Mouse (Mus musculus) left cerebral cortex, adult 11 months (tissue): Measurements from ENCODE around the gene Gm21987.

ENCODE experiments used
- DNase-seq: peaks from one replicate; pipeline ENCODE4 v3.0.0; 2022; ENCODE audit warnings: low spot score

Gm21987 gene

GRCm38 (mm10) chr16:38371705-38372296 lies 25.0 kb downstream of the Gm21987 start:
- DNase-seq: no peak

DNA sequence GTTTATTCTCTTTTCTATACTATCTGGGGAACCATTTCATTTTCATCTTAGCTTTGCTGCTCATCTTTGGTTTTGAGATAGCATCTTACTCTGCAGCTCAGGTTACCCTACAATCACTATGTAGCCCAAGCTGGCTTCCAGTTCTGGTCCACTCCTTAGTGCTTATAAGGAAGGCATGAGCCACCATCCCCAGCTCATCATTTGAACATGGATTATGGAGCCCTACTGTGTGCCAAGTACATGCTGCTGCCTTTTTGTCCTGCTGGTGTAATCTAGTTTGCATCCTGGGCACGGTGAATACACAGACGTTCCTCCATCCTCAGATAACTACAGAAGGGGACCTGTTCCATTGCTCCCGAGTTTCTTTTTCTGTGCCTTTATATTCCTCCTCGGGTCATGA lies 26.0 kb downstream of the Gm21987 start:
- no peak for DNase-seq

DNA sequence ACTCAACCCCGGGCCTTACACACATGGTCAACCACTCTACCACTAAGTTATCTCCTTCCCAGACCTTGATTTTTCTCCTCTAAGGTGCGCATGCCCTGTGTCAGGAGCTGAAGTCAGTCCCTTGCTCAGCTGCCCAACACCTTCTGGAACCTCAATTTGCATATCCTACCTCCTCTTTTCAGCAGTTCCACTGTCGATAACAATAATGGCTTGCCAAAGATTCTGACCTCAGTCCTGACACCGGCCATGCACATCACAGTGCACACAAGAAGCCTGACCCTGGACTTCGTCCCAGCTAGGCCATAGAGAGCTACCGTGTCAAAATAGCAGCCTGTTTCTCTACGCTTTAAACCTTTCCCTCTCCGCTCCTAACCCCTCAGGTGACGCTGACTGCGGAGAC lies 26.6 kb downstream of the Gm21987 start:
- no peak for DNase-seq

- DNase-seq: no peak
These were observed 27.1 kb downstream of the Gm21987 start for GRCm38 (mm10) chr16:38373941-38374340.

- DNase-seq: no peak
These were observed 27.7 kb downstream of the Gm21987 start for GRCm38 (mm10) chr16:38374379-38375140.

GRCm38 (mm10) chr16:38375182-38375581 lies 28.3 kb downstream of the Gm21987 start:
- no peak for DNase-seq

DNA sequence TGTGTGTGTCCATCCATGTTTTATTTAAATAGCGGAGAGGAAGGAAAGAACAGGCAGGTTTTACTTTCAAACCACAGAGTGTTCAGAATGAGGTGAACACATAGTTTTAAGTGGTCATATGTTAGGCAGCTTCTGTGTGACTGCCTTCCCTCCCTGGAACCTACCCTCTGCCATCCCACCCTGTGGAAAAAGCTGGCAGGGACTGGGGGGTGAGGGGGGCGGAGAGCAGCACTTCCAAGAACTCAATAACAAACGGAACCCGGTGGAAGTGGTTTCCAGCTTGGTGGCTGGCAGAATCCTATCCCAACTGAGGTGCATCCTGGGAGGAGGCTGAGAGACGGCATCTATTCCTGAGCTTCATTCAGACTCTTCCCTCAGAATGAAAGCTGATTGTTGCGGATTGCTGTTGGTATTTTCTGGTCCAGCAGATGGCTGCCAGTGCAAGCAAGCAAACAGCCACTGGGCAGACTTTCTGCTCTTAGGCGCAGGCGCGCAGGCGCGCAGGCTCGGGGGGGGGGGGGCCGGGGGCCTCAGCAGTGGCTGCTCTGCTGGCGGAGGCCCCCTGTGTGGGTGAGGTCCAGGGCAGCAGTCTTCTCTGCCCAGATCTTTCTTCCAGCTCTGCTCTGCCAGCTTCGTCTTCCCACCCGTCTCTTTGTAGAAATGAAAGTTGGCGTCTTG lies 29.5 kb downstream of the Gm21987 start:
- no peak for DNase-seq

GRCm38 (mm10) chr16:38376841-38377249 lies 30.0 kb downstream of the Gm21987 start:
- DNase-seq: no peak

GRCm38 (mm10) chr16:38377546-38377945 lies 30.7 kb downstream of the Gm21987 start:
- DNase-seq: no peak

GRCm38 (mm10) chr16:38378591-38378990 lies 31.8 kb downstream of the Gm21987 start:
- DNase-seq: no peak

GRCm38 (mm10) chr16:38379088-38379487 lies 32.2 kb downstream of the Gm21987 start:
- no peak for DNase-seq

DNA sequence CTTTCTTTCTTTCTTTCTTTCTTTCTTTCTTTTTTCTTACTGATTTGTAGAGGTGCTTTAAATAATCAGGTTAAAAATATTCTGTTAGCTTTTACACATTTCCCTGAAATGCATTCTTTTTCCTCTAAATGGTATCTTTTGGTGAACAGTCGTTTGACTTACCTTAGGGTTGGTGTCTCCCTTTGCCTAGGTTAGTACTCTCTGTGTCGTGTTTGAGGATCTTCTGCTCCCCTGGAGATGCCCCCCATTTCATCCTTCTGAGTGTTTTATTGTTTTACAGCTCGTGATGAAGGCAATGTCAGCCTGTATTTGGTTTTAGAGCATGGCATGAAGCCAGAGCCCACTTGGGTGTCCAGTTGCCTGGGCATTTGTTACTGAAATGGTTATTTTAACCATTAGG lies 32.7 kb downstream of the Gm21987 start:
- no peak for DNase-seq

DNA sequence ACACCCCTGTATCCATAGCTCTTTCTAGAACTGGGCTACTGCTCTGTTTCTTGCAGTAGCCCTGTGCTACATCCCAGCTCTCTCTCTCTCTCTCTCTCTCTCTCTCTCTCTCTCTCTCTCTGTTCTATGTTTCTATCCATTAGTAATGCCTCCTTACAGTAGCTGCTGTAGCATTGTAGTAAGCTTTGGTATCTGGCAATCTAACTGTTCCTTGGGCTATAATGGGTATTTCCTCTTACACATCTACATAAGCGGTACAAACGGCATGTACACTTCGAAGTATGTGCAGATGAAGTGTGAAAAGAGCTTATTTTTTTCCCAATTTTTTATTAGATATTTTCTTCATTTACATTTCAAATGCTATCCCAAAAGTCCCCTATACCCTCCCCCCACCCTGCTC lies 33.1 kb downstream of the Gm21987 start:
- no peak for DNase-seq

GRCm38 (mm10) chr16:38383683-38384082 lies 36.8 kb downstream of the Gm21987 start:
- DNase-seq: no peak

DNA sequence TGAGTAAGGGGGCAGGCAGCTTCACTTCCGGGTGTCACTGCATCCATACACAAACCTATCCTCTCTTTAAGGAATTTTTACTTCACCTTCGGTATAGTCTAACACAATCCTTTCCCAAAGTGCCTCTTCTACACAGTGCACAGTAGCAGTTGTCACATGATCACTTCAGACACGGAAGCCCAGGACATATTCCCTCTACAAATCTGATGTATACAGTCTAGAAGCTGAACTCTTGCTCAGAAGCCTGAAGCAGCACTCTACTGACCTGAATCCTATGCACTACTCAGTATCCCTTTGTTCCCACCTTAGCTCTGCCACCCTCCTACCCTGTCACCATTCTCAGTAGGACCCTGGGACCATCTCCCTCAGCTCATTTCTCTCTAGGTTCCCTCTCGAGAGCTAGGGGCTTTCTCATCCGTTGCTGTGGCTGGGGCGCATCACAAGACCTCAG lies 38.4 kb downstream of the Gm21987 start:
- DNase-seq: no peak

DNA sequence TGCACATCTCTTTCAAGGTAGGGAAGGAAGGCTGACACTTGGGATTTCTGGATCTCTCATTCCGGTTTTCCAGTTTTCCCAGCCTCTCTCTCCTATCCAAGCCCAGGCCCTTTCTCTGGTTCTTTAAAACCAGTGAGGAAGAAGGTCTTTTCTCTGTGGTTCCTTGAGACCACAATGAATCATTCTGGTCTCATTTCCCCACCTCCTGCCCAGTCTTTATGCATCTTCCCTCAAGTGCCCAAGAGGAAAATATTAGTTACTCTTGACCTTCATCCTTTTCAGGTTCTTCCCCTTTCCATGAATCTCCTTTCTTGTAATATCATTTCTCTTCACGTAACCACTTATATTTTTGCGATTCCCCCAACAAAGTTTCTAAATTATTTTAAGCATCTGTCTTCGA lies 38.9 kb downstream of the Gm21987 start:
- no peak for DNase-seq

- no peak for DNase-seq
These were observed 40.5 kb downstream of the Gm21987 start for GRCm38 (mm10) chr16:38387389-38387788.

GRCm38 (mm10) chr16:38388757-38389156 lies 41.9 kb downstream of the Gm21987 start:
- no peak for DNase-seq

GRCm38 (mm10) chr16:38389284-38389893 lies 42.5 kb downstream of the Gm21987 start:
- no peak for DNase-seq

DNA sequence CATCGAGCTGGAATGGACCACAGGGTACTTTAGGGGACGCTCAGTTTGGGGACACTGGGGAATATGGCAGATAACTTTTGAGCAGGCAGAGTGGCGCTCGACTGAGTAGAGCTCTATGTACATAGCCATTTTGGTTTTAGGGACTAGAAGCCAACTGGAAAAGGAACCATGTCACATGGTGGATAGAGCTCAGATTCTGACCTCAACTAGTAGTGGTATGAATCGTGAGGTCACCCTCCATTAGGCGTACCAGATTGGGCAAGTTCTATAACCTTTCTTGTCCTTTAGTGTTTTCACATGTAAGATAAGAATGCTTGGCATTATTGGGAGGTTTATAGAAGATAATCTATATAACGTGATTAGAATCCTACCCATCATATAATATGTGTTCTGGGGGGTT lies 43.5 kb downstream of the Gm21987 start:
- DNase-seq: no peak

DNA sequence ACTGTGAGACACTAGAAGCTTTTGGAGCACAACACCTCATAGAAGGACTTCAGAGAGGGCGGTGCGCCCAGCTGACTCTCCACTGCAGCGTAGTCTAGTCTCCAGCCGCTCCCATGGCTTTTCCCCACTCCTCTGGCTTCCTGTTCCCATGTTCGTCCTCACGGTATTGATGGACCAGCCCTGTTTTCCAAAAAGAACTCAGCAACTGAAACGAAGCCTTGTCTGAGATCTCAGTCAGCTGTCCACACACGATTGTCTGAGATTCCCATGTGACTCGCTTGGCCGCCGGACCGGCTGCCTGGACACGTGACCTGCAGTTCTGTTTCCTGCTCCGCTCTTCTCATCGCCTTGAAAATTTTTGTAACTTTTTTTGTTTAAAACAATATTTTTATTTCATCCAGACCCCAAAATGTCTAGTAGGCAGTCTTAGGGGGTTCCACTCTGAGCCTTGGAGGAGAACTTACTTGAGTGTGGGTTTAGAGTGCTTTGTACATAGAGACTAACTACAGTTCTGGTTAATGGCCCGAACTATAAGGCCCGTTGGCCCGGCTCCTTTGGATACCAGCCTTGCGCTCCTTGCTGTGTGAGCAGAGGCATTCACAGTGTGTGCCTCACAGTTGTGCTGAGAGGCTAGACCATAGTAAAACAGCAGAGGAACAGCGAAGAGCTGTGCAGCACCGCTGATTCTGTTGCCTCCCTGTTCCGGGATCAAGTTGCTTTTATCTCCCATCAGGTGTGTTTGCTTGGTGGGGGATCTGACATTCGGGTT lies 45.5 kb downstream of the Gm21987 start:
- DNase-seq: no peak

DNA sequence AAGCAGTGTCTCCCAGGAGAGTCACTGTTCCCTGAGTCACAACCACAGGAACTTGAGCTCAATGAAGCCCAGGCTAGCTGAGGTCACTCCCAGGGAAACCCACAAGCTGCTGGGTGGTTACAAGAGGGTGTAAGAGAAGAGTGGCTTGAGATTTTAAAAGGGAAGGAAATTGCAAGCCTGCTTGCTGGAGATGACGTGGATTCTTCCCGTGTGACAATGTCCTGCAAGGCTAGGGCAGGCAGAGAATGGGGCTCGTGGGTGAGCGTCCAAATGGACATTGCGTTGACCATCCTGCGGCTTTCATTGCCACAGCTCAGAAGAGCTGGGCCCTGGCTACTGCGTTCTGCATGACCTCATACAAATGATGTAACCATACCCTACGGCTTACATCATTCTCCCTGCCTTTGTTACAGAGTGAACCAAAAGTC lies 47.4 kb downstream of the Gm21987 start:
- no peak for DNase-seq
